Mouse (Mus musculus): ENCODE data around the gene Rere. TPM values are rescaled to one million over a fixed set of nuclear protein-coding genes. Genes with fewer than 3 reads are reported as not detected.
"Not testable (repeated sequence)": the region's sequence is repeated elsewhere in the genome, so short reads cannot be mapped to it uniquely, and the experiment has no call there.

The Rere gene
- polyA plus RNA-seq, 1 experiment: 58.8 TPM

- Histone ChIP-seq H3K4me3 (ENCODE audit: insufficient read depth, low read depth, low read length) (no peak overlapping the region), H3K36me3 (ENCODE audit: control insufficient read depth, insufficient read depth, low read length) (no peaks in the 10 kb centered on the region; the same call in 1 of the 2 replicates), H3K4me1 (ENCODE audit: control insufficient read depth, insufficient read depth, low read length) (peaks cover 10% of the 10 kb centered on the region; the same call in 1 of the 2 replicates), H3K27ac (ENCODE audit: insufficient read depth, low read depth, low read length) (no peak overlapping the region), H3K27me3 (replicated peaks; ENCODE audit: control insufficient read depth, insufficient read depth, low read length) (no peaks in the 10 kb centered on the region)
- DNase-seq: no peak
- 62% methylated on average over 10 of the region's 10 CpGs for WGBS
- TF ChIP-seq CTCF (conservative IDR thresholded peaks at IDR 0.05; ENCODE audit: insufficient read depth, insufficient read length, low read depth, low read length): no peak
- TF ChIP-seq POLR2A (IDR thresholded peaks at IDR 0.05; ENCODE audit: low read depth, low read length): no peak
Observed at GRCm38 (mm10) chr4:150472751-150473436, 191.4 kb downstream of the Rere start.

- no peak for DNase-seq
- H3K36me3 ChIP-seq (ENCODE audit: control insufficient read depth, insufficient read depth, low read length): peaks cover 1% of the 10 kb centered on the region; the same call in 1 of the 2 replicates
- no peaks in the 10 kb centered on the region for H3K27me3 ChIP-seq (replicated peaks; ENCODE audit: control insufficient read depth, insufficient read depth, low read length)
- no peak overlapping the region for H3K4me3 ChIP-seq (ENCODE audit: insufficient read depth, low read depth, low read length)
- peaks cover 8% of the 10 kb centered on the region; the same call in 1 of the 2 replicates for H3K4me1 ChIP-seq (ENCODE audit: control insufficient read depth, insufficient read depth, low read length)
- H3K27ac ChIP-seq (ENCODE audit: insufficient read depth, low read depth, low read length): no peak overlapping the region
- TF ChIP-seq CTCF (conservative IDR thresholded peaks at IDR 0.05; ENCODE audit: insufficient read depth, insufficient read length, low read depth, low read length) (no peak), POLR2A (IDR thresholded peaks at IDR 0.05; ENCODE audit: low read depth, low read length) (no peak)
- WGBS: 91% methylated on average over 4 of the region's 4 CpGs
Observed at GRCm38 (mm10) chr4:150473437-150474070, 192.1 kb downstream of the Rere start.

- 51% methylated on average over 7 of the region's 7 CpGs for WGBS
- DNase-seq: no peak
Observed at GRCm38 (mm10) chr4:150474086-150474485, 192.6 kb downstream of the Rere start.

GRCm38 (mm10) chr4:150476258-150476657 lies 194.8 kb downstream of the Rere start:
- Histone ChIP-seq H3K27me3 (replicated peaks; ENCODE audit: control insufficient read depth, insufficient read depth, low read length) (no peaks in the 10 kb centered on the region), H3K36me3 (ENCODE audit: control insufficient read depth, insufficient read depth, low read length) (peaks cover 3% of the 10 kb centered on the region; the same call in 1 of the 2 replicates), H3K4me1 (ENCODE audit: control insufficient read depth, insufficient read depth, low read length) (0 out of 2 replicates have a peak, but pooled peaks cover 3% of the 10 kb centered on the region), H3K27ac (ENCODE audit: insufficient read depth, low read depth, low read length) (no peak overlapping the region), H3K4me3 (ENCODE audit: insufficient read depth, low read depth, low read length) (no peak overlapping the region)
- 38% methylated on average over 5 of the region's 5 CpGs for WGBS
- no peak for DNase-seq
- no peak for TF ChIP-seq POLR2A (IDR thresholded peaks at IDR 0.05; ENCODE audit: low read depth, low read length)
- peak; percentile 32; the same call in 1 of the 2 replicates for TF ChIP-seq CTCF (conservative IDR thresholded peaks at IDR 0.05; ENCODE audit: insufficient read depth, insufficient read length, low read depth, low read length)

More at GRCm38 (mm10) chr4:150474086-150474485, 192.6 kb downstream of the Rere start:
- peaks cover 8% of the 10 kb centered on the region; the same call in 1 of the 2 replicates for H3K4me1 ChIP-seq (ENCODE audit: control insufficient read depth, insufficient read depth, low read length)
- peaks cover 2% of the 10 kb centered on the region; the same call in 1 of the 2 replicates for H3K36me3 ChIP-seq (ENCODE audit: control insufficient read depth, insufficient read depth, low read length)
- TF ChIP-seq POLR2A (IDR thresholded peaks at IDR 0.05; ENCODE audit: low read depth, low read length): no peak
- TF ChIP-seq CTCF (conservative IDR thresholded peaks at IDR 0.05; ENCODE audit: insufficient read depth, insufficient read length, low read depth, low read length): no peak
- no peaks in the 10 kb centered on the region for H3K27me3 ChIP-seq (replicated peaks; ENCODE audit: control insufficient read depth, insufficient read depth, low read length)
- H3K4me3 ChIP-seq (ENCODE audit: insufficient read depth, low read depth, low read length): no peak overlapping the region
- no peak overlapping the region for H3K27ac ChIP-seq (ENCODE audit: insufficient read depth, low read depth, low read length)

GRCm38 (mm10) chr4:150478006-150478405 lies 196.6 kb downstream of the Rere start:
- no peak for TF ChIP-seq POLR2A (IDR thresholded peaks at IDR 0.05; ENCODE audit: low read depth, low read length)
- TF ChIP-seq CTCF (conservative IDR thresholded peaks at IDR 0.05; ENCODE audit: insufficient read depth, insufficient read length, low read depth, low read length): no peak
- Histone ChIP-seq H3K36me3 (ENCODE audit: control insufficient read depth, insufficient read depth, low read length) (peaks cover 3% of the 10 kb centered on the region; the same call in 1 of the 2 replicates), H3K27me3 (replicated peaks; ENCODE audit: control insufficient read depth, insufficient read depth, low read length) (no peaks in the 10 kb centered on the region), H3K4me1 (ENCODE audit: control insufficient read depth, insufficient read depth, low read length) (peaks cover 3% of the 10 kb centered on the region; the same call in 1 of the 2 replicates), H3K27ac (ENCODE audit: insufficient read depth, low read depth, low read length) (no peak overlapping the region), H3K4me3 (ENCODE audit: insufficient read depth, low read depth, low read length) (no peak overlapping the region)
- no peak for DNase-seq
- 87% methylated on average over 6 of the region's 6 CpGs for WGBS

- not testable (repeated sequence) for DNase-seq; H3K36me3 ChIP-seq (ENCODE audit: control insufficient read depth, insufficient read depth, low read length); H3K27me3 ChIP-seq (replicated peaks; ENCODE audit: control insufficient read depth, insufficient read depth, low read length); H3K27ac ChIP-seq (ENCODE audit: insufficient read depth, low read depth, low read length); H3K4me1 ChIP-seq (ENCODE audit: control insufficient read depth, insufficient read depth, low read length); H3K4me3 ChIP-seq (ENCODE audit: insufficient read depth, low read depth, low read length)
- WGBS: 86% methylated on average over 5 of the region's 5 CpGs
Observed at GRCm38 (mm10) chr4:150483081-150483480, 201.6 kb downstream of the Rere start.

GRCm38 (mm10) chr4:150486097-150486496 lies 204.7 kb downstream of the Rere start:
- peaks cover 19% of the 10 kb centered on the region; the same call in 1 of the 2 replicates for H3K4me1 ChIP-seq (ENCODE audit: control insufficient read depth, insufficient read depth, low read length)
- no peaks in the 10 kb centered on the region for H3K27me3 ChIP-seq (replicated peaks; ENCODE audit: control insufficient read depth, insufficient read depth, low read length)
- WGBS: 25% methylated on average over 2 of the region's 2 CpGs
- no peak for TF ChIP-seq CTCF (conservative IDR thresholded peaks at IDR 0.05; ENCODE audit: insufficient read depth, insufficient read length, low read depth, low read length)
- DNase-seq: no peak
- H3K27ac ChIP-seq (ENCODE audit: insufficient read depth, low read depth, low read length): no peak overlapping the region
- no peaks in the 10 kb centered on the region; the same call in 1 of the 2 replicates for H3K36me3 ChIP-seq (ENCODE audit: control insufficient read depth, insufficient read depth, low read length)
- H3K4me3 ChIP-seq (ENCODE audit: insufficient read depth, low read depth, low read length): no peak overlapping the region
